Mouse (Mus musculus) cortical plate, adult 2 months (tissue): Measurements from ENCODE around the gene Ubac1.

ENCODE experiments used
- CTCF ChIP-seq: fragments of 200-500 bp; IDR thresholded peaks from 2 replicates; pipeline ENCODE4 v1.5.1; 2011; ENCODE audit warnings: mild to moderate bottlenecking, control low read depth, low read length; ENCODE audit not compliant: insufficient read depth; ENCODE audit errors: extremely low read depth
- POLR2A ChIP-seq: fragments of 200-500 bp; IDR thresholded peaks from 2 replicates; pipeline ENCODE4 v1.6.1; 2011; ENCODE audit warnings: mild to moderate bottlenecking, low read length, control low read depth; ENCODE audit not compliant: insufficient read depth; ENCODE audit errors: extremely low read depth

DNA sequence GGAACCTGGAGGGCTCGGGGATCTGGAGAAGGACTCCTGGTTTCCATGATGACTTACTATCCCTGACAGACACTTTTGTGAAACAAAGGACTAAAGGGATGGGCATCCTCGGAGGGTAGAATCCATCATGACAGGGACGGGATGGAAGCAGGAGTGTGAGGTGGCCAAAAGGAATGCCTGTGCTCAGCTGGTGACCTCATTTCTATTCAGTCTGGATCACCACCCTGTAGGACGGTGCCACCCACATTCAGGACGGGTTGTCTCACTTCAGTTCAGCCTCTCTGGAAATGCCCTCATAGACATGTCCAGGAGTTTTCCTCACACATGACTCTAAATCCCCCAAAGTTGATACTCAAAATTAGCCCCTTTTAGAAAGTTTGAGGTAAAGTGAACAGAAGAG is 34.9 kb downstream of the Ubac1 start:
- TF ChIP-seq CTCF: no peak
- no peak for TF ChIP-seq POLR2A
